Mouse (Mus musculus): ENCODE measurements around the gene Hdac7. TPM values are rescaled to one million over a fixed set of nuclear protein-coding genes. Genes with fewer than 3 reads are reported as not detected.

Hdac7 gene
- polyA plus RNA-seq, 1 experiment from 2014 or later = 29.8 TPM

DNA sequence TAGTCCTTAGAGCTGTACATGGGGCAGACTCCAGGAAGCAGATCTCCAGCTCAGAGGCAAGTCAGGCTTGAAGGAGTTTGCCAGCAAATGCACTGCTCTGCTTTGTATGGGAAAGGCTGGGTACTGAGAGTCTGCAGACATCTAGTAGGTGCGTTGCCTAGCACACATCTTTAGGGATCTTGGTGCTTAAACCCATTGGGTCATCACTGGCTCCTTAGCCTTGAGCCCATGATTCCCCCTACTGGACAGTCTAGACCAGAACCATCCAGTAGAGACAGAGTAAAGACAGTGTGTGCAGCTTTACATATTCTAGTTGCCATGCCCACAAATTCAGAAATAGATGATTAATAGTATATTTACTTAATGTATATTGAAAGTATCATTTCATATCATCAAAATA, 3.5 kb downstream of the Hdac7 start:
- H3K27me3 ChIP-seq (ENCODE audit: control insufficient read depth, insufficient read depth, low read length) = no peaks in the 10 kb centered on the region
- H3K4me2 ChIP-seq (ENCODE audit: low read length) = no peak overlapping the region
- H3K9ac ChIP-seq (replicated peaks; ENCODE audit: low read length) = no peak overlapping the region
- ATAC-seq (ENCODE audit: low FRiP score, low TSS enrichment) (no peak), DNase-seq (no peak)
- WGBS = 87% methylated on average over 1 of the region's 1 CpGs
- no peaks in the 10 kb centered on the region for H3K36me3 ChIP-seq (ENCODE audit: control insufficient read depth, insufficient read depth, low read length)
- no peak overlapping the region for H3K4me3 ChIP-seq (replicated peaks; ENCODE audit: low read depth, low read length)
- no peaks in the 10 kb centered on the region for H3K9me3 ChIP-seq (ENCODE audit: control insufficient read depth, low read length)
- 0 out of 2 replicates have a peak, but pooled peaks cover 2% of the 10 kb centered on the region for H3K4me1 ChIP-seq (ENCODE audit: control insufficient read depth, insufficient read depth, low read length)
- no peak overlapping the region for H3K27ac ChIP-seq (replicated peaks; ENCODE audit: low read depth, low read length)

GRCm38 (mm10) chr15:97839991-97840455, 4.3 kb downstream of the Hdac7 start:
- Histone ChIP-seq H3K27me3 (ENCODE audit: control insufficient read depth, insufficient read depth, low read length) (no peaks in the 10 kb centered on the region), H3K27ac (replicated peaks; ENCODE audit: low read depth, low read length) (no peak overlapping the region), H3K9ac (replicated peaks; ENCODE audit: low read length) (no peak overlapping the region), H3K4me1 (ENCODE audit: control insufficient read depth, insufficient read depth, low read length) (0 out of 2 replicates have a peak, but pooled peaks cover 2% of the 10 kb centered on the region), H3K4me3 (replicated peaks; ENCODE audit: low read depth, low read length) (no peak overlapping the region), H3K9me3 (ENCODE audit: control insufficient read depth, low read length) (no peaks in the 10 kb centered on the region), H3K36me3 (ENCODE audit: control insufficient read depth, insufficient read depth, low read length) (no peaks in the 10 kb centered on the region), H3K4me2 (ENCODE audit: low read length) (no peak overlapping the region)
- DNase-seq = no peak
- WGBS = 48% methylated on average over 3 of the region's 3 CpGs
- no peak for ATAC-seq (ENCODE audit: low FRiP score, low TSS enrichment)

GRCm38 (mm10) chr15:97839473-97839872, 4.8 kb downstream of the Hdac7 start:
- no peak overlapping the region for H3K27ac ChIP-seq (replicated peaks; ENCODE audit: low read depth, low read length)
- H3K9me3 ChIP-seq (ENCODE audit: control insufficient read depth, low read length) = no peaks in the 10 kb centered on the region
- no peak overlapping the region for H3K4me2 ChIP-seq (ENCODE audit: low read length)
- ATAC-seq (ENCODE audit: low FRiP score, low TSS enrichment) (no peak), DNase-seq (no peak)
- 0 out of 2 replicates have a peak, but pooled peaks cover 2% of the 10 kb centered on the region for H3K4me1 ChIP-seq (ENCODE audit: control insufficient read depth, insufficient read depth, low read length)
- H3K9ac ChIP-seq (replicated peaks; ENCODE audit: low read length) = no peak overlapping the region
- H3K36me3 ChIP-seq (ENCODE audit: control insufficient read depth, insufficient read depth, low read length) = no peaks in the 10 kb centered on the region
- H3K27me3 ChIP-seq (ENCODE audit: control insufficient read depth, insufficient read depth, low read length) = no peaks in the 10 kb centered on the region
- WGBS = 73% methylated on average over 4 of the region's 4 CpGs
- H3K4me3 ChIP-seq (replicated peaks; ENCODE audit: low read depth, low read length) = no peak overlapping the region

DNA sequence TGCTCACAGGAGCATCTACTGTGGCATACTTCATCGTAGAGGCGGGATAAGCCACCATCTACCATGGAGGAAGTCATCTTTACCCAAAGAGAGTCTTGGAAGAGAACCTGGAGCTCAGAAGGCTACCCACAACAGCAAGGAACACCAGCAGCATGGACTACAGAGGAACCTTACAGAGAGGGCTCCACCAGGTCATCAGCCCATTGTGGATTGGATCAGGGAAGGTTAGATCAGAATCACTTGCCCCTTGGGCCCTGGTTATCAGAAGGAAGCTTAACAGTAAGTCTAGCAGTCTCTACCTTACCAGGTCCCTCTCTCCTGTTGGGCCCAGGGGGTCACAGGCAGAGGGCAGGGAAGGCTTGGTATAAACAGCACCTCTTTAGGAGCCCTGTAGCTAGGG, 5.3 kb downstream of the Hdac7 start:
- Histone ChIP-seq H3K9me3 (ENCODE audit: control insufficient read depth, low read length) (no peaks in the 10 kb centered on the region), H3K4me1 (ENCODE audit: control insufficient read depth, insufficient read depth, low read length) (0 out of 2 replicates have a peak, but pooled peaks cover 2% of the 10 kb centered on the region), H3K4me2 (ENCODE audit: low read length) (no peak overlapping the region), H3K4me3 (replicated peaks; ENCODE audit: low read depth, low read length) (no peak overlapping the region), H3K27me3 (ENCODE audit: control insufficient read depth, insufficient read depth, low read length) (no peaks in the 10 kb centered on the region), H3K36me3 (ENCODE audit: control insufficient read depth, insufficient read depth, low read length) (no peaks in the 10 kb centered on the region), H3K9ac (replicated peaks; ENCODE audit: low read length) (no peak overlapping the region), H3K27ac (replicated peaks; ENCODE audit: low read depth, low read length) (no peak overlapping the region)
- ATAC-seq (ENCODE audit: low FRiP score, low TSS enrichment) (no peak), DNase-seq (no peak)
- WGBS = 96% methylated on average over 2 of the region's 2 CpGs

DNA sequence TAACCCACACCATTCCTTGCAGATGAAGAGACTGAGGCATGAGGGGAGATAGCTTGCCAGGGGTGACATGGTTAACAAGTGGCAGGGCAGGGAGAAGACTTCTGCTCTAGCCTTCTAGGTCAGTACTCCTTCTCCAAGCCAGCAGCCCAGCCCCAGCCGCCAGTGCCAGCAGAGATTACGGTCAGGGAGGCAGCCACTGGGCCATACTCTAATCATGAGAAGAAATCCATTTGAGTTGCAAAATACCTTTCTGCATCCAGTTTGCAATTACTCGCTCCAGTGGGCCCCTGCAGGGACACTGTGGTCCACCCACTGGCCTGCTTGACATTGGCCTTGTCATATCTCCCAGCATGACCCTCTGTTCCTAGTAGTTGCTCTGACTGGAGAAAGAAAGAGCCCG, 5.9 kb downstream of the Hdac7 start:
- no peaks in the 10 kb centered on the region for H3K9me3 ChIP-seq (ENCODE audit: control insufficient read depth, low read length)
- WGBS = 65% methylated on average over 4 of the region's 4 CpGs
- DNase-seq = no peak
- H3K4me2 ChIP-seq (ENCODE audit: low read length) = no peak overlapping the region
- H3K27me3 ChIP-seq (ENCODE audit: control insufficient read depth, insufficient read depth, low read length) = no peaks in the 10 kb centered on the region
- H3K27ac ChIP-seq (replicated peaks; ENCODE audit: low read depth, low read length) = no peak overlapping the region
- no peak overlapping the region for H3K4me3 ChIP-seq (replicated peaks; ENCODE audit: low read depth, low read length)
- ATAC-seq (ENCODE audit: low FRiP score, low TSS enrichment) = no peak
- H3K4me1 ChIP-seq (ENCODE audit: control insufficient read depth, insufficient read depth, low read length) = 0 out of 2 replicates have a peak, but pooled peaks cover 2% of the 10 kb centered on the region
- no peaks in the 10 kb centered on the region for H3K36me3 ChIP-seq (ENCODE audit: control insufficient read depth, insufficient read depth, low read length)
- H3K9ac ChIP-seq (replicated peaks; ENCODE audit: low read length) = no peak overlapping the region

- 0 out of 2 replicates have a peak, but pooled peaks cover 2% of the 10 kb centered on the region for H3K4me1 ChIP-seq (ENCODE audit: control insufficient read depth, insufficient read depth, low read length)
- ATAC-seq (ENCODE audit: low FRiP score, low TSS enrichment) (no peak), DNase-seq (no peak)
- H3K4me3 ChIP-seq (replicated peaks; ENCODE audit: low read depth, low read length) = no peak overlapping the region
- H3K27me3 ChIP-seq (ENCODE audit: control insufficient read depth, insufficient read depth, low read length) = no peaks in the 10 kb centered on the region
- H3K9ac ChIP-seq (replicated peaks; ENCODE audit: low read length) = no peak overlapping the region
- WGBS = 27% methylated on average over 8 of the region's 8 CpGs
- H3K27ac ChIP-seq (replicated peaks; ENCODE audit: low read depth, low read length) = no peak overlapping the region
- no peaks in the 10 kb centered on the region for H3K9me3 ChIP-seq (ENCODE audit: control insufficient read depth, low read length)
- no peak overlapping the region for H3K4me2 ChIP-seq (ENCODE audit: low read length)
- H3K36me3 ChIP-seq (ENCODE audit: control insufficient read depth, insufficient read depth, low read length) = no peaks in the 10 kb centered on the region
Observed at GRCm38 (mm10) chr15:97837491-97838061, 6.7 kb downstream of the Hdac7 start.

DNA sequence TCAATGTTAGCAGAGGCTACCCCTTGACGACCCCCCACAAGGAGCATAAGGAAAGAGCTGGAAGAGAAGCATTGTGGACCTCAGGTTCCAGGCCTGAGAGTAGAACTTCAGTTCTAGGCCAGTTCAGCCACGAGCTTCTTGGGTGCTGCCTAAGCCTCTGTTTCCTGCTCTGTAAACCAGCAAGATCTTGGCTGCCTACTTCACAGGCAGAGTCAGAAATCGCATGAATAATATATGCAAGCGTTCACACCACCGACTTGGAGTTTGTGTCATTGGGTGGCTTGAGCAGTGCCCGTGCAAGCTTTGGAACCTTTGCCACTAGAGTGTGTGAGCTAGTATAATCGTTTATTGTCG, 7.4 kb downstream of the Hdac7 start:
- H3K27me3 ChIP-seq (ENCODE audit: control insufficient read depth, insufficient read depth, low read length) = no peaks in the 10 kb centered on the region
- no peak overlapping the region for H3K4me3 ChIP-seq (replicated peaks; ENCODE audit: low read depth, low read length)
- ATAC-seq (ENCODE audit: low FRiP score, low TSS enrichment) (no peak), DNase-seq (no peak)
- H3K9ac ChIP-seq (replicated peaks; ENCODE audit: low read length) = no peak overlapping the region
- H3K4me1 ChIP-seq (ENCODE audit: control insufficient read depth, insufficient read depth, low read length) = peaks cover 7% of the 10 kb centered on the region; the same call in 1 of the 2 replicates
- no peak overlapping the region for H3K27ac ChIP-seq (replicated peaks; ENCODE audit: low read depth, low read length)
- H3K4me2 ChIP-seq (ENCODE audit: low read length) = no peak overlapping the region
- WGBS = 68% methylated on average over 8 of the region's 8 CpGs
- no peaks in the 10 kb centered on the region for H3K9me3 ChIP-seq (ENCODE audit: control insufficient read depth, low read length)
- H3K36me3 ChIP-seq (ENCODE audit: control insufficient read depth, insufficient read depth, low read length) = no peaks in the 10 kb centered on the region

DNA sequence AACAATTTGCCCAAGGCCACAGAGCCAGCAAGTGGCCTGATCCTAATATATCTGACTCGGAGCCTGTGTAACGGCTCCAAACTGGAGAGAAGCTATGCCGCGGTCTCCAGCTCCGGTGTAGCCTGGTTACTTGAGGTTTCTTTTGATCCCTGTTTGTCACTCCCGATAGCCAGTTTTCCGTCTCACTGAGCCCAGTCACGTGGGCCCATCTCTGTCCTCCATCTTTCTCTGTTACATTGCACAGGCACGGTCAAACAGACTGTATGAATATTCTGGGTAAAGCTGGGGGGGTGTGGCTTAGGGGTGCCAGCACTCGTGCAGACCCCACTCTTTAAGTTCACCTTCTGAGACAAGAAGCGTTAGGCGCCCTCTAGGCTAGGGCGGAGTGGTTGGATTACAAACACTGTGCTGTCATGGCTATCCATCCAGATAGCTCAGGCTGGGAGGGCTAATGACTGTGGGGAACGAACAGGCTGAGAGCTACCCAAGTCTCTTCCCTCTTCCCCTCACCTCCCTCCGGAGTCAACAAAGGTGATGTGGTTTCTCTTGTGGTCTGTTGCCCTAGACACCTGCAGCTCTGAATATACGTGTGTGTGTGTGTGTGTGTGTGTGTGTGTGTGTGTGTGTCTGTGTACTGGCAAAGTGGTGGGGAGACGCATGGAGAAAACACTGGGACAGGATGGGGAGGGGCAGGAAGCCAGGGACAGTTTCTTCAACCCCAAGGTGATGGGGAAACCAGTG, 8.0 kb downstream of the Hdac7 start:
- Histone ChIP-seq H3K27me3 (ENCODE audit: control insufficient read depth, insufficient read depth, low read length) (no peaks in the 10 kb centered on the region), H3K9ac (replicated peaks; ENCODE audit: low read length) (no peak overlapping the region), H3K4me2 (ENCODE audit: low read length) (no peak overlapping the region), H3K36me3 (ENCODE audit: control insufficient read depth, insufficient read depth, low read length) (no peaks in the 10 kb centered on the region), H3K4me3 (replicated peaks; ENCODE audit: low read depth, low read length) (no peak overlapping the region), H3K4me1 (ENCODE audit: control insufficient read depth, insufficient read depth, low read length) (peaks cover 7% of the 10 kb centered on the region; the same call in 1 of the 2 replicates), H3K9me3 (ENCODE audit: control insufficient read depth, low read length) (no peaks in the 10 kb centered on the region), H3K27ac (replicated peaks; ENCODE audit: low read depth, low read length) (no peak overlapping the region)
- 47% methylated on average over 17 of the region's 17 CpGs for WGBS
- ATAC-seq (ENCODE audit: low FRiP score, low TSS enrichment) = no peak
- DNase-seq = no peak

Data from midbrain, embryonic 14.5 days (tissue).